Mouse (Mus musculus): Measurements from ENCODE around the gene Pctp.

The Pctp gene

DNA sequence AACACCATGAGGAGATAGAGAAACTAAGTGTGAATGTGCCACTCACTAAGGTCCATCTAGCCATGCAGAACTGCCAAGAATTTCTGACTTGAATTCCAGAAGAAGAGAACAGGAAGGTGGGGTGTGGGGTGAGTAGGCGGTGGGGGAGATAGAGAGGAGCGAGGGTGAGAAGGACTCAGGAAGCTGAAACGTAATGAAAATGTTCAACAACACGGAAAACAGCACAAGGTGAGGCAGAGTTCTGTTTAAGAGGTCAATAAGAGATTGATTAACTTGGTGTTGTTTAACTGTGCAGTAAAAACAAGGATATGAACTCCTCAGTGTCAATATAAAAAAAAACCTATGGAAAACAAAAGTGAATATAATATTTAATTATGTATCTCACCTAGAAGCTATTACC is 3.4 kb upstream of the Pctp start:
- DNase-seq: no peak

DNA sequence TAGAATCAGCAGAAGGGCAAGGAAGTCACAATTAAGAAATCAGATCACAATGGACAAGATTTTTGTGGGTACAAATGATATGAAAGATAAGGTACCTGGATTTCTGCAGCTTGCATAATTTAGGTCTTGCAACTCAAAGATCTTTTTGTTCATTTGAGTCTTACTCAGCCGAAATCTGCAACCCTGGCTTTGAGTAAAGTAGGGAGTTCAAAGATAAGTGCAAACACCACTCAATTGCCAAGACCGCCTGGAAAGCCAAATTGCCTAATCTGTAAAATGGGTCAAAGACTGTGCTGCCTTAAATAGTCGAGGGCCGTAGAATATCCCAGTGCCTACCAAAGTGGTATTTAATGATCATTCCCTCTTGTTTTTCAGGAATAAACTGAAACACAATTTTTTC is 692 bp upstream of the Pctp start:
- DNase-seq: no peak

DNA sequence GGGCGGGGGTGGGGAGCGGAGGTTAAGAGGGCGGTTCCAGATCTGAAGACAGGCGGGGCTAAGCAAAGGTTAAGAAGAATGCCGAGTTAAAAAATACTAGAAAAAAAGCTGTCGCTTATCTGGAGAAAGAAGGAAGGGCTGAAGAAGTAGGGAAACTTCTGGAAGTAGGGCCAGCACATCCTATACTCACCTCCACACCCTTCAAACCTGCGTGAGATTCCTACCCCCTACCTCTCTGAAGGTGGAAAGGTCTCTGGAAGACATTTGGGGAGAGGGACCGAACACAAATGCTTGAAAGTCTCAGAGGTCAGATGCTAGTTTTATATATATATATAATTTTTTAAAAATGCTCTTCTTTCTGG is 274 bp upstream of the Pctp start:
- no peak for DNase-seq

DNA sequence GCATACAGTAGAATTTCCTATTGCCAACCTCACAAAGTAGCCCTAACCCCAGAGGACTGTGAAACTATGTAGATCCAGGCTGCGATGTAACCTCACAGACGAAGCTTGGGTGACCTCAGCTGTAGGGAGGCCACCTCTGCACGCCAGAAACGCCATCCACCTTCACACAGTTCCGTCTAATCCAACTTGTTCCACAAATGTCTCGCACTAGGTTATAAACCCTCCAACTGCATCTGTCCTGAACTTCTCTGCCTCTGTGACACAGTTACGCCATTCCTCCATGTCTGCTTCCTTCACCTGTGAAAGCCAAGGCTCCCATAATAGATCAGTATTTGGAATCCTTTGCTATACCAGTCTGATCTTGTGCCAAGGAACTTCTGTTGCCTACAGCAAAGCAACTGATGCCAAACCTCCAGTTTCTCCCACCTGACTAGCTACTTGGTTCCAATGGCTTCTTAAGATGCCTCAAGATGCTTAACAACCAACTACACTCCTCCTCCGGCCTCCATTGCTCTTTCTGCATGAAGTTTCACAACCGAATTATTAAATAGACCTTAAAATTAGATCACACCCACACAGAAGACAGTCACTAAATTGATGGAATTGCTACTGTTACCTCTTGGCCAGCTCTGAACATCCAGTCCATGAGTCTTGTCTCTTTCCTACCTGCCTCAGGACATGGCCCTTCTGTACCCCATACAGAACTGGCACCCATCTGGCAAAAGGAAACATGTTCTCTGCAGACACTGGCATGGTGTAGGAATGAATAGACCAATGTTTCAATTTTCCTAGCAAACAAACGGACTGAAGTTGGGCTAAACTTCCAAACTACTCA is 1.1 kb downstream of the Pctp start:
- DNase-seq: no peak

DNA sequence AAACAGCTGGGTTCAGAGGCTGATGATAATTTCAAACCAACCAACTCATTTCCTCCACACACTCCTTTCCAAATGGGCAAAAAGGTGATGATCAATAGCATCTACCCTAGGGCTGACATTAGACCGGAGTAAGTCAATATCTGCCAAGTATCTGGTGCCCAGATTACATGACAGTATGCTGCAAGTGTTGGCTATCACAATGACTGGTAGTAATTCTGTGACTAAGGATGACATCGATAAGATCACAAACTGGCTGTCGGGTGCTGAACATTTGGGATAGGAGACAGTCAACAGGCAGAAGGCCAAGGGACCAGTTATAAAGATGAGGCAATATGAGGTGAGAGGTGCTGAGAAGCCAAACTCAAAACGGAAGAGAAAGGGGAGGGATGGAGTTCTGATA is 2.0 kb downstream of the Pctp start:
- no peak for DNase-seq

DNA sequence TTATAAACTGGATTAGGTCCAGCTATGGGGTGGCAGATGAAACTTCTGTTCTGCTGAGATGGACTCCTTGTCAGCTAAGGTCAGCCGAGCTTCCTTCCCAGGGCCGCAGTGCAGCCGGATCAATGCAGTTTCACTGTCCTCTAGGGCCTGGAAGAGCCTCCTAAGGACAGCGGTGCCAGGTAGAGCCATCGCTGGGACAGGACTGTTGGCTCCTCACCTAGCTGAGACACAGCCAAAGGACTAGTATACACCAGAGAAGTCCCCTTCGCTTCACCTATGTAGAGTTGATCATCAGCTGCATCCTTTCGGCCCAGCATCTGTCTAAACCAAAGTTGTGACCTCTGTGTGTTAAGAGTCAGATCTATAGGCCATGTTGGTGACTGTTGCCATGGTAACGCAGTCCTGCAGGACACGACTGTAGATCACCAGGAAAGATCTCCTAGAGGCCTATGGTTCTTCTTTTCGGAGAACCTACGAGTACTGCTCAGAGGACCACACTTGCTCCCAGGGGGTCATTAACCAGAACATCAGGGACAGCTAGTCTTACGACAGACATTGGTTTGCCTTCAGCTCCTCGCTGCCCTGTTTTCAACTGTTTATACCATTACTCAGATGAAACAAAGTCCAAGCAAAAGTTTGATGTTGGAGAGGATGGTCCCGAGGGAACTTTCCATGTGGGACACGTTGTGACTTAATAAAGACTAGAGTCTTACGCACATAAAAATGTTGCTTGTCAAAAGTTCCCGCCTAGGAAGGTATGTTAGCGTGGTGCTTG is 3.5 kb downstream of the Pctp start:
- DNase-seq: no peak

DNA sequence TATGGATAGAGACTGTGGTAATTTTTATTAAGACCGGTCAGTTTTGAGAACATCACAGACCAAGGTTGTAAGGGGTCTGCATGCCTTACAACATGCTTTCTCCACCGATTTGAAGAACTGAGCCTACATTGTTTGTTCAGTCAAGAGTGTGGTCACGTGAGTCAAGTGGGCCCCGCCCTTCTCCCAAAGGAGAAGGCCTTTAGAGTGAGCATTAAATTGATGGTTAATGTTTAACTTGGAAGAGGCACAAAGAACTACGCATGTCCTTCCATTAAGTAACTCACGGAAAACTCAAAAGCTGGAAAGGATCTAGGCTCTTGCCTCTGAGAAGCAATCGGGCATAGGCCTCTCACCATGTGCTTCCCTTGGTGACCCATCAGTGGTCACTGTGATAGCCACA is 5.8 kb downstream of the Pctp start:
- peak; percentile 34 for DNase-seq

DNA sequence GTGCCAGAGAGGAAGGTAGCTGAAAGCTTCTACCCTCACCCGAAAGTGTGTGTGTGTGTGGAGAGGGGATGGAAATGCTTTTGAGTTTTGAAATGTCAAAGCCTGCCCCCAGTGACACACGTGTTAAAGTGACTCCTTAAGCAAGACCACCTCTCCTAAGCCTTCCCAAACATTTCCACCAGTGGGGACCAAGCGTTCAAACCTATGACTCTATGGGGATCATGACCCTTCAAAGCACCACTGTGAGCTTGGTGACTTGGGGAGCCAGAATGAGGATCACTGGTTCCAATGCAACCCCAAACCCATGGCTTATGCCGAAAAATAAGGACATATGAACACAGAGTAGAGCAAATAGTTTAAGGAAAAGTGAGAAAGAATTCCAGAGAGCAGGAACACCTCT is 6.3 kb downstream of the Pctp start:
- no peak for DNase-seq

DNA sequence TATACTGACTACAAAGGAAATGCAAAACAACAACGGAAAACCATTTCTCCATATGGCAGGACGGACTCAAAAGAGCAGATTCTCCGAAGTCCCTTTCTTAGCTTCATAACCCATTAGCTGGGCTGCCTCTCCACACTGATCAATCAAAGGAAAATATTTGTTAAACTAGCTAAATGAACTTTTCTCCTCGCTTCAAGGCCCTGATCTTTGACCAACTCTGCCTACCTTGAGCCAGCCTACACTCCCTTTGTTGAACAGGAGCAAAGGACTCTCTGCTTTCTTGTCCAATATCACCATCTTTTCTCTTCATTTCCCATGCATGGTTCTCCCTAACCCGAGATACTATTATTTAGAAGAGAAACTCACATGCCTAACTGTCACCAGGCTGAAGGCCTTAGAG is 7.1 kb downstream of the Pctp start:
- no peak for DNase-seq

DNA sequence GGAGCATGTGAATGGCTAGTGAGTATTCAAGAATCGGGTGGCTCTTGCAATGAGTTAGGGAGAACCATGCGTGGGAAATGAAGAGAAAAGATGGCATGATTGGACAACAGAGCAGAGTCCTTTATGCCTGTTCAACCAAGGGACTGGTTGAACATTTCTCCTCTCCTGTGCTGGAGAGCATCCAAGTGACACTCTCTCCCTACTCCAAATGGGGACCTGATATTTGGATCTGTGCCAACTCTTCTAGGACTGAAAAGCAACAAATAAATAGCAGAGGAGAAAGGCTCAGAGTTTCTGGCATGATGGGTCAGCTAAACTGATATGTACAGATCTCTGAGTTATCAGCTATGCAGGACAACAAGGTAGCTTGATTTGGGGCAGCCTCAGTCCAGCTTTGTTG is 8.0 kb downstream of the Pctp start:
- DNase-seq: no peak

DNA sequence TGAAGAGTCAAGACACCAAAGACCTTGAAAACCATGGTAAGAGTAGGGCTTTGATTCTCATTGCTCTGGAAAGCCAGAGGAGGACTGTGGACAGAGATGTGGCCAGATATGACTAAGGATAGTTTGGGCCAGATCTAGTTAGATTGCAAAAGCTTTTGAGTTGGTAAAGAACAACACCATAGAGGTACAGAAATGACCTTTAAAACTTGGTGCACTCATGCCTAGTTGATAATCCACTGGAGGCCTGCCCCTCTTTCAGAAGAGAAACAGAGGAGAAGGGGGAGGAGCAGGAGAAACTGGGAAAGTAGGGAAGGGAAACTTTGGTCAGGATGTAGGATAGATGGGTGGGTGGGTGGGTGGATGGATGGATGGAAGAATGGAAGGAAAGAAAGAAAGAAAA is 11.0 kb downstream of the Pctp start:
- DNase-seq: no peak

DNA sequence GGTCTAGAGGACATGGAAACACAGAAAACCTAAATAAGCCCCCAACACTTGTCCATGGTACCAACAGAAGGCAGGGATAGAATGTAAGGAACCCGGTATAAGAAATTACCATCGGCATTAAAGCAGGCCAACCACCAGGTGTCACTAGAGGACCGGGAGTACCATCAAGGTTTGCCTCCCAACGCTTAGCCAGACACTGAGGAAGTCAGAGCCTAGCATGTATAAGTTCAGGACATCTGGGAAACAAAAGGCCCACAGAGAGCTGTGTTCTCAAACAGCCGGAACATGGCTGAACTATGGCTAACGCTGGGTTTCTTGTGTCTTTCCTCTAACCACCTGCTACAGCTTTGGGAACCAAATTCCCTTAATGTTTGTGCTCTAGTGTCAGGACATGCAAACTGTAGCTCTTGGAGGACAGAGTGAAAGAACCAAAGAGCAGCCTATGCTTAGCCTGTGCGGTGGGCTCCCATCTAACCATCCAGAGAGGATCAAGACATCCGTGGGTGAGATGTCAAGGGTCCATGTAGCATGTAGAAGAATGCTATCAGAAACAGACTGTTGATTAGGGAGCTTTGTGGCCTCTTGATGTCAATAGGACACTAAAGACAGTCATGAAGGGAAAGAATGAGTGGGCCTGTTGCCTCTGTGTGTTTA is 13.6 kb downstream of the Pctp start:
- peak; percentile 85 for DNase-seq

DNA sequence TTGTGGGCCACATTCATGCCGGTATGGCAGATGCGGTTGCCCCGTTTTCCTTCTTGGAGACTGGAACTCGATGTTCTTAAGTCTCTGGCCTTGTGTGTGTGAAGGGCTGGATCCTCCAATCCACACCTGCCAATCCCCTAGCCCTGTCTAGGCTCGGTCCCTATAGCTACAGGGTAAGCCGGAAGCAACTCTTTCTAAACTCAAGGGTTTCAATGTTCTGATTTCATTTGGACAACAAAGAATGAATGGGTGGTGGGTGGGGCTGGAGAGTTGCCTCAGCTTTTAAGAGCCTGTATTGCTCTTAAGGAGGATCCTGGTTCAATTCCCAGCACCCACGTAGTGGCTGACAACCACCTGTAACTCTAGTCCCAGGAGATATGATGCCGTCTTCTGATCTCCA is 16.2 kb downstream of the Pctp start:
- DNase-seq: no peak

DNA sequence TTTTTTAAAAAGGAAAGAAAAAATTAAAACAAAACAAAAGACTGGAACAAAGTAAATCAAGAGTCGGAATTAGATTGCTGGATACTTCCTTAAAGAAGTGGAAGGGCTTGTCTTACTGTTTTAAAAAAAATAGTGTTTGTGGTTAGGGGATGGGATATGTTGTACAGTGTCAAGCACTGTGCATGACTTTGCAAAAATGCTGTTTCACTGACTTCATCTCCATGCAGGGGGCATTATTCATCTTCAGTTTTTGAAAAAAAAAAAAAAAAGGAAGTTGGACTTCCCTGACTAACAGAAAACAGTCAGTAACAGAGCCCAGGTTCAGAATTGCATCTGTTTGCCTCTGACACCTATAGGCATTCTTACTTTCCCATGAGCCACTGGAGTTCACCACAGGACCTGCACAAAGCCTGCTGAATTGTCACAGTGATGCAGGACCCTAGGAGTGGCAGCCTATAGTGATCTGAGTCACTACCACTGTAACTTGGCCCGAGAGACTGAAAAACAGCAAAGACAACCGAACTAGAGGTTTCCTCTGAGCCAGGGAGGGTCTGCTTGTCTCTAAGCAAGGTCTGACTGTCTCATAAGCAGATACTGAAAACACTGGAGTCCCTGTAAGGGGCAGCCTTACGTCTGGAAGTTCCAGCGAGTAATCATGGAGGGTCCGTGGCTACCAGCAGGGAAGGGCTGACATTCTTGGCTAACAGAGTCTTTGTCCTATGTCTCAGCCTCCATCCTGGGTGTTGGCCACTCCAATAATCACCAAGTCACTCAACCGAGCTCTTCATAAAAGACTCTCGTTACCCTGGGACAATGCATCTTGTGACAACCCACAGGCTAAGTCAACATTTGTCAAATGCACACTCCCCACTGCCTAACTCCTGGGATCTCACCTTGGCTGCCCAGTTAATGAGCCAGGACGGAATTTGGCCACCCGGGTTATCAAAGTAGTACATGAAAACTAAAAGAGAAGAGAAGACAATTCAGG is 17.2 kb downstream of the Pctp start:
- no peak for DNase-seq

DNA sequence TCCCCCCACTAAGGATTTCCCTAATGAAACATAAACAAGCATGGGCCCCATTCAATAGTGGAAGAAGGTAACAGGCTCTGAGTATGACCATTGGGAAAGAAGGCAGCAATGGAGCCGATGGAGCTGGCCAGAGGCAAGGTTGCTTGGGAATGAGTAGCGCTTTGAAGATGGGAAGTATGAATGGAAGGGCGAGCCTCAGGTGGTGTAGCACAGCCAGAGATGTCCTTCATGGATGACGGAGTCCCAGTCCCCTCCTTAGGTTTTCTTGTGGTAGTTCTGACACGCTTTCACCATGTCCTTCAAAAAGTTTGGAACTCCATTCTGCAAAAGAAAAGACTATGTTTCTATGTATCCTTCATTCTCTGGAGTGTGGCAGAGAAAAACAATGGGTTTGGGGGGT is 18.3 kb downstream of the Pctp start:
- no peak for DNase-seq

DNA sequence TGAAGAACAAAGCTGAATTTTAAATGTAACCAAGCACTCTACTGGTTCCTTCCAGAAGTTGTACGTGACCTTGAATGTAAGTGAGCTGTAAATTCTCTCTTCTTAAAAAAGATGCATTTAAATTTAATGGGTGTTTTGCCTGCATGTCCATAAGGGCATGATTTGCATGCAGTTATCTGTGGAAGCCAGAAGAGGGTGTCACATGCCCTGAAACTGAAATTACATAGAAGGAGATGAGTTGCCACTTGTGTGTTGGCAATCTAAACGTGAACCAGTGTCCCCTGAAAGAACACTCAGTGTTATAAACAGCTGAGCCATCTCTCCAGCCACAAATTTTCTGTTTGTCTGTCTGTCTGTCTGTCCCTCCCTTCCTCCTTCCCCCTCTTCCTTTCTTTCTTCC is 19.8 kb downstream of the Pctp start:
- DNase-seq: no peak

DNA sequence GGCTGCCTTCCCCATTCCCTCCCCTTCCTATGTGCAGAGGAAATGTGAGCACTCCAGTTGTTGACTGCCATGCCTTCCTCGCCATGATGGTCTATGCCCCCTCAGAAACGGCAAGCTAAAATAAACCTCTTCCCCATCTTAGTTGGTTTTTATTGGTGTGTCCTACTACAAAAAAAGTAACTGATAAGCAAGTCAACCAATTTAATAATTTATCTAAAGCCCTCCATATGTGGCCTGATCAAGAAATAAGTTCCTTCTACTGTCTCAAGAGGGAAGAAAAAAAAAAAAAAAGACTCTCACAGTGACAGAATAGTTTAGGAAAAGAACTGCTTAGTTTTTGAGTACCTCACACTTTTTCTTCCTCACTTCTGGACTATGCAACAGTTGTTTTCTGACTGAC is 22.6 kb downstream of the Pctp start:
- DNase-seq: no peak

DNA sequence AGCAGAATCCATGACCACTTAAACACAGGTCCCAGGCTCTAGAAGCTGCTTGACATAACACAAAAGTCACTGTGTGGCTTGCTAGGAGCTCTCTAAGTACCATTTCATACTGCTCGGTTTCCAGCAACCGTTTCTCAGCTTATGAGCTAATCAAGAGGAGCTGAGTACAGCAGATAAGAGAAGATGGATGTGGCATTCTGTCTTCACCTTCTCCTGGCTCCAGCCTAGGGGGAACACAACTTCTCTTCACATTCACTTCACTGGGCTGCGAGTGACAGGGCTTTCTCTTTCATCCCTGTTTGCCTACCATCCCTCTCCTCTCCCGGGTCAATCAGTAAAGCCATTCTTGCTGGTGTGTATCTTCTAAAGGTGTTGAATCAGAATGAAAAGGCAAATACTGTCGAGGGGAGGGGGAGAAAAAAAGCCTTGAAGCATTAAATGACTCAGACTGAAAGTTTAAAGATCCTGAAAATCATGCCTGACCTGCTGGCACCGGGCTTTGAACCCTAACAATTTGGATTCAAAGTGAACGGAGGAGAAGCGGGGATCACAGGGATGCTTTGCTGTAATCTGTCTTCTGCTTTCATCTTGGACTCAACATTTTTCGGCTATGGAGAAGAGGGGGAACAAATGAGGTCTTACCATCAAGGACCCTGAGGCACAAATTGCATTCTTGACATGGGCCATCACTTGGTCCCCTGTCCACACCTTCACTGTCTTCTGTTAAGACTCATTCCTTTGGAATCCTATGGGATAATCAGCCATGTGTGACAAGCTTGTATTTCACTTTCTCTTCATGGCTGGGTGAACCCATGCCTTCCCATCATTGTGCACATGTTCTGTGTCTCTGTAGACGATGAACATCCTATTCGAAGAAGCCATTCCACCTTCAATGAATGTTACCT is 23.5 kb downstream of the Pctp start:
- DNase-seq: no peak

DNA sequence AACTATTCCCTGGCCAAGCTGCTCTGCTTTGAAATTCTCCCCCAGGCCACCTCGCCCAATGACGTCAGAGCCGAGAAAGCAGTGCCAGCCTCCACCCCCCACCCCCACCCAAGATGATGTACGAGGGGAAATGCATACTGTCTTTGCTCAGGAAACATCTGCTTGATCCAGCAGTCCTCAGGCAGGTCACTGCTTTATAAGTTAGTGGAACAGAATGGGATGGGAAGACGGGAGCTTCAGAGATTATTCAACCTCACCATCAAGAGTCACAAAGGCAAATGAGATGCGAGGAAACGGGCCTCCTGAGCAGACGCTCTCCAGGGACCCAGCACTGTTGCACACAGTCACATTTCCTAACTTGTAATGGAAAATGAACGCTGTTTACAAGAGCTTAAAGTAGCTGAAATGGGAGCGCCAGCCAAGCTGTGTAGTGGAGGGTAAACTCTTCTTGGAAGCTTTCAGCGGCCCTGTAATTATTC is 24.3 kb downstream of the Pctp start:
- peak; percentile 79 for DNase-seq

DNA sequence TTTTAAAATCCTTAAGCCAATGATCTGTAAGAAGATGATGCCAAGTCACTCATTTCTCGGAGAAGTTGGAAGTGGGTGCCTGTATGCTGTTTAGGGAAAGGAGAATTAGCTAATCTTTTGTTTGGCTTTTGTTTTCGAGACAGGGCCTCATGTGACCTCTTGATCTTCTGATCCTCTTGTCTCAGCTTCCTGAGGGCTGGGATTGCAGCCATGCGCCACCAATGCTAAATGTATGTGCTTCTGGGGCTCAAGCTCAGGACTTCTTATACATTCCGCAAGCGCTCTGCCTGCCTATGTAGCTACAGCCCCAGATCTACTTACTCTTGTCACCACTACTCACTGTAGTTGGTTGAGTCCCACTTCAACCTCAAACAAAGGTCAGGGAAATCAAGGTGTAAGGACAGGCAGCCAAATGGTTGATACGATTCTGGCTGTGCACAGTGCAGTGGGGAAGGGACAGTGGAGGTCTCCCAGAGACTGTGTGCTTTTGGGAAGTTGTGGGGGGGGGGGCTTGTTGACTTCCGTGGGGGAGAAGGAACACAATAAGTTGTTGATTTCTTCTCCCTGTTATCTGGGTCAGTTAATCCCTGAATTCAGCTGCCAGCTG is 24.8 kb downstream of the Pctp start:
- DNase-seq: peak; percentile 29

DNA sequence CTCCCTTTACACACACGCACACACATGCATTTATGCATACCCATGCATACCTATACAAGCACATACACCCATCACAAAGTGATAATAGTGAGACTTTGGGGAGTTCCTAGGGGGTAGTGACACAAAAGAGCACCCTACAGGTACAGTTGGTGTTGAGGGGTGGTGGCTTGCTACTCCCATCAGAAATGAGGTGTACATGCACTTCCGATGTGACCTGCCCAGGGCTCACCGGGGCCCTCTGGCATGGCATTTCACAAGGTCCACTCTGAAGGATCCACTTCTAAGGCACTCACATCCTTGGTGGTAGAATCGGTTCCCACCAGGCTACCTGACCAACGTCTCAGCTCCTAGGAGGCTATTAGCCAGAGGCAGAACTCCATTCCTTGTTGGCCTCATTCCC is 26.3 kb downstream of the Pctp start:
- DNase-seq: no peak

Data from lung, postnatal 10 days (tissue).